Mouse (Mus musculus) testis, postnatal 10 days (tissue): ENCODE data around the gene Ankrd36.
A peak's percentile ranks its signal among the peaks of the same experiment; 100 is the strongest.
"Not testable (repeated sequence)": the region's sequence is repeated elsewhere in the genome, so short reads cannot be mapped to it uniquely, and the experiment has no call there.

ENCODE experiments used
- DNase-seq: peaks from one replicate; pipeline ENCODE4 v3.0.0; 2021; ENCODE audit warnings: low spot score

The Ankrd36 gene

DNA sequence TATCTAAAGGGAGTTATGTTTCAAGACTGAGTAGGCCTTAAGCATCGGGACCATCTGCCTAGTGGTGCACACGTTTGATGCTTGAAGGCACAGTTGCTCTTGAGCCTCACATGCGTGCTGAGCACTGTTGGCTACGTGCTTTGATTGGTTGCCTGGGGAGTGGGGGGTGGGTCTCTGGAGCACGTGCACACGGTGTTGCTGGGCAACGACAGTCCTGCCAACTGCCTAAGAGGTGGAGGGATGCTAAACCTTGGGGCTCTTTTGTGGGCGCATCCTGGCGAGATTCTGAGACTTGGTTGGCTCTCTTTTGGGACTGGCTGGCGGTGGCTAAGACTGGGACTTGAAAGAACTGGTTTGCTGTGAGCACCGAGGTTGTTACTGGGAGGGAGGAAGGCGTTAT is at the start of gene Ankrd36:
Ankrd36 (plus strand) TSS at position 211 of the 400 bp plus-strand sequence.
- no peak for DNase-seq

DNA sequence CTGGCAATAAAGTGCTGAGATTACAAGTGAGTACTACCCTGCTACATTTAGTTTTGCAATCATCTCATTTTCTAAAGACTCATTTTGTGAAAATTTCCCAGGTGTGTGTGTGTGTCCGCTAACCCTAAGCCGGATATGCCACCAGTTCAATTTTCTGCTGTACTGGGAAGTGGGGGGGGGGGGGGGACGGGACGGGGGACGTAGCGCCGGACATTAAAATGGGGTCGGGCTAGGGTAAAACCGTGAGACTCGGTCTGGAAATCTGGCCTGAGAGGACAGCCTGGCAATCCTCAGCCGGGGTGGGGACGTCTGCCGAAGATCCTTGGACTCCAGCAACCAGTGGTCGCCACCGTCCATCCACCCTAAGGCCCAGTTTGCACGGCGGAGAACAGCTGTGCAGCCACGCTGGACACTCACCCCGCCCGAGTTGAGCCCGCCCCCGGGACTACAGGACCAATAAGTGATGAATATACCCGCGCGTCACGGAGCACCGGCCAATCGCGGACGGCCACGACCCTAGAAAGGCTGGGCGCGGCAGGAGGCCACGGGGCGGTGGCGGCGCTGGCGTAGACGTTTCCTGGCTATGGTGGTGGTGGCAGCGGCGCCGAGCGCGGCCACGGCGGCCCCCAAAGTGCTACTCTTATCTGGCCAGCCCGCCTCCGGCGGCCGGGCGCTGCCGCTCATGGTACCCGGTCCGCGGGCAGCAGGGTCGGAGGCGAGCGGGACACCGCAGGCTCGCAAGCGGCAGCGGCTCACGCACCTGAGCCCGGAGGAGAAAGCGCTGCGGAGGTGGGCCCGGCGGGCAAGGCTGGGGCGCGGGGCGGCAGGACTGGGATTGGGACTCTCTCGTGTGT is 48.8 kb upstream of the Ankrd36 start, which contains the start of gene Xbp1:
Xbp1 (plus strand) TSS at position 248 of the 854 bp plus-strand sequence.
- DNase-seq, result peak; percentile 97

DNA sequence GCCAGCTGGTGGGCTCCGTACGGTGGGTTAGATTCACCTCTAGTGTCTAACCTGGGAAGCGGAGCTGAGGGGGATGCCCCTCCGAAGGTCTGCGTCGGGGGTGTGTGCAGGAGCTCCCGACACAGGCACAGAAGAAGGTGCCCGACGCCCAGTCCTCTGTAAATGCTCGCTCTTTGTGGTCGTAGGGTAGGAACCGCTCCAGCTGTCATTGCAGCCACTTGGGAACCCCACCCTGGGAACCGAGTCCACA is 48.3 kb upstream of the Ankrd36 start:
- peak; percentile 63 for DNase-seq

DNA sequence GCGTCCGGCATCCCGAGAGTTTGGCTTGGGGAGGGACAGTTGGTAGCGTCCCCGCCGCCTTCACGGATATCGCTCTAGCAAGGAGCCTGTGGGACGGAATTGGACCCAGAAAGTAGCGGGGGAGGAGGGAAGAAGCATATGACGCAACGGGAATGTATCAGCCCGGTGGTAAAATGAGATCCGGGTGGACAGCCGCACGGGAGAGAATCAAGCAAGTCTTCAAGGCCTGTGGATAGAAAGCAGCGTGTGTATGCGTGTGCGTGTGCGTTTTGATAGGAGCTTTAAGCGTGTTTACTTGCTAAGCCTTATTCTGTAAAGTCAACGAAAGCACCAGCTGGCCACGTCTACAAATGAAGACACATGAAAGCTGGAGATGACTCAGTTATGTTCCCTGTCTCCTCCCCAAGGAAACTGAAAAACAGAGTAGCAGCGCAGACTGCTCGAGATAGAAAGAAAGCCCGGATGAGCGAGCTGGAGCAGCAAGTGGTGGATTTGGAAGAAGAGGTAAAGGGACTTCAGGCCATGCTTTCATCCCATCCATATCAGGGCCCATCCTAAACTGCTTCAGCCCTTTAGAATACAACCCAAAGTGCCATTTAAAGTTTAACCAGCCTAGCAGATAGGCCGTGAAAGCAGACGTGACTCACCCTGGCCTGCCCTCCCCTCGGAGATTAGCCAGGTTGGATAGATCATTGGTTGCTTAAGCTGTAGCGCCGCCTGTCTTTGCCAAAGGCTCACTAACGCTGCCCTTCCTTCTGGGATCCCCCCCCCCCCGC is 47.8 kb upstream of the Ankrd36 start:
- peak; percentile 69 for DNase-seq

DNA sequence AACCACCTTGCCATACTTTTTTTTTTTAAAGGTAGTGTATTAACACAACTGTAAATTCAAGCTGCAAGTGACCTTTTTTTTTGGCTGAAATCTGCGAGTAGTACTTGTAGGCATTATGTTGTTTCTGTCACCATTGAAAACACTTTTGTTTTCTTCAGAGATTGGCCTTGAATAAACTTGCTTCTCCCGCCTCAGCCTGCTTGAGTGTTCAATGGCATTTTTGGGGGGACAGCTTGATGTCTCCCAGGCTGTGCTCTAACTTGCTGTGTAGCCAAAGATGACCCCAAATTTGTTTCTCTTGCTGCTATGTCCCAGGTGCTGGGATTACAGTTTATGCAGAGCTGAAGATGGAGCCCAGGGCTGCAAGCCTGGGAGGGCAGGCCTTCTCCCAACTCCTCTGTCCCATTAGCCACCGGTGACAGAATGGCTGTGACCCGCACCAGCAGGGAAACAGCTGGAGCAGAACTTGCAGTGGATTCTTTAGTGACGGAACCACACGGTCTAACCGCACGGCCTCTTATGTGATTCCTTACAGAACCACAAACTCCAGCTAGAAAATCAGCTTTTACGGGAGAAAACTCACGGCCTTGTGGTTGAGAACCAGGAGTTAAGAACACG is 46.6 kb upstream of the Ankrd36 start:
- no peak for DNase-seq

DNA sequence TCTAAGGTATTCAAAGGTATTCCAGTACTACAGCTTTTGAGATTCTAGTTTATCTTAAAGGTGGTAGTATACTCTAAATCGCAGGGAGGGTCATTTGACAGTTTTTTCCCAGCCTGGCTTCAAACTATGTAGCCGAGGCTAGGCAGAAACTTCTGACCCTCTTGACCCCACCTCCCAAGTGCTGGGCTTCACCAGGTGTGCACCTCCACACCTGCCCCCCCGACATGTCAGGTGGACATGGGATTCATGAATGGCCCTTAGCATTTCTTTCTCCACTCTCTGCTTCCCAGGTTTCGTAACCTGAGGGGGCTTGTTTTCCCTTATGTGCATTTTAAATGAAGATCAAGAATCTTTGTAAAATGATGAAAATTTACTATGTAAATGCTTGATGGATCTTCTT is 44.1 kb upstream of the Ankrd36 start:
- DNase-seq, result no peak

DNA sequence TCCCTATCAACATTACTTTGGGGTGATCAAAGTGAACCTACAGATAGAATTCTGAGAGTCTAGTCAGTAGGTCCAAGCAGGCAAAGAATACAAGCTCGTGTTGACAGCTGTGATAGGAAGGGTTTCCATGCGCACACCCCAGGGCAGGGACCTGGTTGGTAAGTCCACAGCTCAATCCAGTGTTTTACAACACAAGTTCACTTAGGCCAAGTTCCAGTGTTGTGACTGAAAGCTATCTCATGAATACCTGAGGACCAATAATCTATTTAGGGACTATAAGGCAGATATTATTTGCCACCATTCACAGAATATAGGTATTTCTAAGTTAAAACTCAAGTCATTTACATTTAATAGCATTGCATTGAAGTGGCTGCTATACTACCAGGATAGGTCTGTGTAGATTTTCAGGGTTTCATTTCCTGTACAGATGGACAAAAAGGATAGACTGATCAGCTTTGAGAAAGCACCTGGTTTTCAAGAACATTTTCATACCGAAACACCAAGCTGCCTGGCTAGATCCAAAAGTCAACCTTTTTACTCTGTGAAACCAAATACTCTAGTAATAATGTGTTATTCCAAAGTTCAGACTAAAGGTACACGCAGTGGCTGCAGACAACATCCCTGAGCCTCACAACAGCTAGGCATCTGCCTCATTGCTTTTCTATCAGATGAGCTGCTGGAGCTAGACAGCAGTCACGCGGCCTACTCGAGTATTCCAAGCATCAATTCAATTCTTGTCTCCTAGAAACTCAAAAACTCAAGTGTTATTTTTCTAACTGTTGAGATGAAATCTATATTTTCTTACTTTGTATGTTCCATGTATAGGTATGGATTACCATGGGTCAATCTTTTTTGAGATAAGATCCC is 42.7 kb upstream of the Ankrd36 start:
- DNase-seq, result no peak

DNA sequence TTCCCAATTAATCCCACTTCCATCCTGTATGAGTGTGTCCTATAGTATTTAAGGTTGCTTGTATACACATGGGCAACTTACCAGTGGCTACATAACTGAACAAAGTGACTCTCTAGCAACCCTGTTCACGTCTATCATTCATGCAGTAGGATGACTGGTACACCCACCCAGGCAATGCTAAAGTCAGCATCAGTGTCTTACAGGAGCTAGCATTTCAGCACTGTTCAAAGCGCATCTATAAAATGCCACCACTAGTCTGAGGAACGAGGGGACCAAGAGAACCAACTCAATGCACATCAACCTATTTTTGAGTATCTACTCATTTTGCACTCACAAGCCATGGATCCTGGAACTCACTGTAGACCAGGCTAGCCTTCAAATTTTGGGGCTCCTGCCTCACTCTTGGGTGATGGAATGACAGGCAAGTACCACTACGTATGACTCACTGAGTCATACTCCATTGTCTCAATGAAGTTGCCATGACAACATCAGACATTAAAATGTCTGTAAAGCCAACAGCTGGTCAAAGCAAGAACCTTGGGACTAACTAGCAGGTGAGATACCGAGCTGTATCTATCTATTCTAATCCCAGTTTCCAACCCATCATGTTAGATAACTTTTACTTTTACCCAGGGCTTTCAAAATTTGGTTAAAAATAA is 41.5 kb upstream of the Ankrd36 start:
- peak; percentile 1 for DNase-seq

DNA sequence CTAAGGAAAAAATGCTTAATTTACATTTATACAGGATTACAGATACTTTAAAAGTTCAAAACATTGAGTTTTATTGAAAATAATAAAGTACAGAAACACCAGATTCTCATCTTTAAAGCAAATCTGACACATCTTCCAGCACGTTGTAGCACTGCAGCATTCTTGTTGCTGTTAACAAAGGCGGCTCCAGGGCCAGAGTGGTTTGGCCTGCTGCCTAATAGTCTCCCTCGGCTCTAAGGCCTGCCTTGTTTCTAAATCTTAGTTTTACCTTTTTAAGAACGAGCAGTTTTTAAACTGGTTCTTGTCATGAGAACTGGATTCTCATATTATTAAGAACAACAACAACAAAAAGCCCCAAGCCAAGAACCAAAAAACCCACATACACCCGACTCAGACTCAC is 40.6 kb upstream of the Ankrd36 start:
- peak; percentile 41 for DNase-seq

DNA sequence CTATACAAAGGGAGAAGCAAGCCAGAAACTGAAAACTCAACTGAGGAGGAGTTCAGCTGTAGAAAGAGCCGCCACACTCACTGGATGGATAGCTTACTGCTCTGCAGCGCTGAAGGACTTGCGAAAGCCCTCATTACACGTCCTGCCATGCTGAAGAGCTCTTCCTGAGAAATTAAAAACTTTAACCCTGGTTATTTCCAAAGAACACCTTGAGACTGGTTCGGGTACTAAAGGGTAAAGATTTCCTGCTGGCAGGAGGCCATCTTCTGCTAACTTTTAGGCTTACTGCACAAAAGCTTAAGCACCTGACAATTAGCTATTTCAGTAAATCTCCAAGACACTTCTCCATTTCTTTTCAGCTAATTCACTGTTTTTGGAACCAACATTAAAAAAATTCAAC is 39.3 kb upstream of the Ankrd36 start:
- peak; percentile 19 for DNase-seq

DNA sequence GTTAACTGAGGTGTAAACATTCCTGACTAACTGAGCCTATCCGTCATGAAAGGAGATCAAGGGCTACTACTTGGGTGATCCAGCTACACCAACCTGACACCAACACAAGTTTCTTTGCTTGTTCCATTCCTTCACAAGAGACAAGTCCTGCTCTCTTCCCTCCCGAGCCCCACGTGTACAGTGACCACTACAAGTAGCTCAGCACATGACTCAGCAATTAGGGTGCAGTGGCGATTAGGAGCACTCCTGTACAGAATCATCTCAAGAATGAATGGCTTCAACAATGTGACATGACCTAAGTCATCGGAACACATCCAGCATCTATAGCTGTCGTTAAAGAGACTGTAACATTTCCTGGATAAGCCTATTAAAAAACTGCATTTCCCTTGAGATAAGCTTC is 38.8 kb upstream of the Ankrd36 start:
- peak; percentile 28 for DNase-seq

DNA sequence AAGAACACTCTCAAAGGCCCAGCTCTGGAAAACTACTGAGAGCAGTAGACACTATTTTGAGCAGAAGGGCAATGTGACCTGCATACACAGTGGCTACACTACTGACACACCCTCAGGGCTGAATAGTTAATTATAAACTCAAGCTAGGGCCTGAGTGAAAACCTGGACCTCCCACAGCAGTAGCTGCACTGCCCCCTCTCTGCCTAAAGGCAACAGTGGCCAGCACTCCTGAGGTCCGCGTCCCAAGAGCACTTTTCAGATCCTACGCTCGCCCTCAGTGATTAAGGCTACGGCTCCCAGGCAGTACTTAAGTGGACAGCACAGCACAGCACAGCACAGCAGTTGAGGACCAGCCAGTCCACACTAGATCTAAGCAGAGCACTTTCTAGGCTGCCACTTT is 36.4 kb upstream of the Ankrd36 start:
- no peak for DNase-seq

DNA sequence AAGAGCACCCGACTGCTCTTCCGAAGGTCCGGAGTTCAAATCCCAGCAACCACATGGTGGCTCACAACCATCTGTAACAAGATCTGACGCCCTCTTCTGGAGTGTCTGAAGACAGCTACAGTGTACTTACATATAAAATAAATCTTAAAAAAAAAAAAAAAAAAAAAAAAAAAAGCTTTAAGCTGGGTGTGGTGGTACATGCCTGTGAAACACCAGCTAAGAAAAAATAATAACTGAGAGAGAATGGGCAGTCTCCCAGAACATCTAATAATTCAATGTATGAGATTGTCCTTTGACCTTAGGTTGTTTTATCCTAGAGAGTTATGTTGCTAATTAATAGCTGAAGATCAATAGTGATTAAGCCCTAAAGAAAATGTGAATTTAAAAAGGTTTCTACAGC is 32.0 kb upstream of the Ankrd36 start:
- not testable (repeated sequence) for DNase-seq

DNA sequence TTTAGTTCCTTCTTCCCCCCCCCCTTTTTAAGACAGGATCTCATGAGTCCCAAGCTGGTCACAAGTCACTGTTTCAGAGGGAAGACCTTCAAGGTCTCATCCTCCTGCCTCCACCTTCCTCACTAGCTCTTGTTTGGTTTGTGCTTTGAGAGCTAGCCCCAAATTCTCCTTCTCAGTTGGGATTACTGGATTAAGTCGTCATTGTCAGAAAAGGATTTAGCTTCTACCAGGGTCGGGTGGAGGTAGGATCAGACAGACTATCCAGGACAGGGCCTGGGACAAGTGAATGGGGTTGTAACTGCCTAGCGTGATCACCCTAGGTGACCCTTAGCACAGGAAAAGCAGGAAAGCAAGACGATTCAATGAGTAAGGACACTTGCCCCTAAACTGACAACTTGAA is 29.2 kb upstream of the Ankrd36 start:
- no peak for DNase-seq

DNA sequence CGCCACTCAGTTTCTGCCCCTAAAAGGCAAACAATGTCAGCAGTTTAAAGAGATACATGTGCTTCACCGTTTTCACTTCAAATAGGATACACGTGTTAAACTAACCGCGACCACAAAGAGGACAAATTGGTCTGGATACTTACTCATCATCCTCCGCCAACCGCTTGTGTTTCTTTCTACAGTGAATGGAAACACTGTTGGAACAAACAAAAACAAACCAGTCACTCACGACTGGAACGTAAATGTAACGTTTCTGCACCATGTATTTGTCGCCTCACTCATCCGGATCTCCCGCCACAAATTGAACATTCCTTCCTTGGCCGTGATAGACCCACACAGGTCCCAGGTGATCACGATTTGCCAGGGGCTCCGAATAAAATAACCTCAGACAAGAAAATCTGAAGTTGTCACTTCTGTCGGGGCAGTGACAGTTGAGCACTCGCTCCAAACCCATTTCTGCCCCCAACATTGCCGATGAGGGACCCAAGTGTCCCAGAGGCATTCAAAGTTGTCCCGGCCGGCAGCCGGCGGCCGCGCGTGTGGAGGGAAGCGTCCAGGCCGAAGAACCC is 28.2 kb upstream of the Ankrd36 start:
- DNase-seq, result no peak

DNA sequence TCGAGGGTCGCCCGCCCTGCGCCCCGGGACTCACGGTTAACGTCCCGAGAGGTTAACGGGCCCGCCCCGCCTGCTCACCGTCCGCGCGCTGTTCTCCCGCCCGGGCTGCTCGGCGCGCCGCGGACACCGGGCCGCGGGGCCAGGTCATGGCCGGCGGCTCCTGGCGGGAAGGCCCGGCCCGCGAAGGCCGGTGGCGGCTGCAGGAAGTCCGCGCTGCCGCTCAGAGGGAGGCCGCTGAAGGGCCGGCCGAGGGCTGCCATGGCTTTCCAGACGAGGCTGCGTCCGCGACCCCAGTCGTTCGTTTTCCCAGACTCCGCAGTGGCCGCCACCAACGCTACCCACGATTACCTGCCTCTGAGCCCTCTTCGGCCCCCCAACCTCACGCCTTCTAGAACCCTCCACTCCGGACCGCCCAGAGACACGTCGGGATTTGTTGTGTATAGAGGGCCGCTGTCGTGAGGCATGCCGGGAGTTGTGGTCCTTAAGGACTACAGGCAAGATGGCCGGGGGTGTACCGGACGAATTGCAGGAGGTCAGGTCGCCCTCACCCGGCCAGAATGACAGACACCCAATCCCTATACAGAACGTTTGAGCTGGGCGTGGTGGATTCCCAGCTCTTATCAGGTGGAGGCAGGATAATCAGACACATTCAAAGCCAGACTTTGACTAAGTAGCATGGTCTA is 27.5 kb upstream of the Ankrd36 start, which contains the start of gene Ccdc117:
Ccdc117 (minus strand) TSS at position 389 of the 683 bp plus-strand sequence.
- peak; percentile 92 for DNase-seq

DNA sequence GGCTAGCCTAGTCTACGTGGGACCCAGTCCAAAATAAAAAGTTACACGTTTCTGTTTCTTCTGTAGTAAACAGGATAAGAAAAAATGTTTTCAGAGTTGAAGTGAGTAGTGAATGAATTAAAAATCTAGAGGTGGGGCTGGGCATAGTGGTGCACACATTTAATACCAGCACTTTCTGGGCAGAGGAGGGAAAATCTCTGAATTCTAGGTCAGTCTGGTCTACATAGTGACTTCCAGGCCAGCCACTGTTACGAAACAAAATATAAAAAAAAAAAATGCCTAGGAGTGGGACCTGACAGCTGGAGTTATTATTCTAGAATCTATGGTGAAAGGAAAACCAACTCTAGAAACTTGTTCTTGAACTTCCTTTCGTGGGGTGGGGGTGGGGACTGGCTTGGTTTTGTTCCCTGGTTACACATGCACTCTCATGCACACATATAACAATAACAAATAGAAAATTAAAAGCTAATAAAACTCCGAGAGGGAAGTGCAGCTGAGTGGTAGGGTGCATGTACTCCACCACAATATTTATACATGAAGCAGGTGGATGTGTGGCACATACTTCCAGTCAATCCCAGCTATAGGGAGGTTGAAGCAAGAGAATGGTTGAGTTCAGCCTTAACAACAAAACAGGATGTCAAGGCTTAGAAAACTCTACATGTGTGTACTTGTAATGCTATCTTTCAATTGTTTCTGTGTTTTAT is 26.9 kb upstream of the Ankrd36 start:
- DNase-seq, result no peak

DNA sequence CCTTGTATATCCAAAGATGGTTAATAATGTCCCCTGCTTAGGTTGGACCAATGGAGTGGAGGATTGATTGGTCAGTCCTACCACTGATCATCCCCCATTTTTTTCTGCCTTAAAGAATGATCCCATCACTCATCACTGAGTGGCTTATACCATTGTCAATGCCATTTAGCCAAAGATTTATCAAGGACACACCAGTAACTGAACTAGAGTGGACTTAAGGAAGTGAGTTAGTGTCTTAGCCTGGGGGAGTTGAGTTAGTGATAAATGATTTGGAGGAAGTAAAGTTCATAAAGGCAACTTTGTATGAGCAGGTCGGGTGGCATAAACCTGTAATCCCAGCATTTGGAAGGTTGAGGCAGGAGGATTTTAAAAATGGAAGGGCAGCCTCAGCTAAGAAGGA is 26.2 kb upstream of the Ankrd36 start:
- no peak for DNase-seq

DNA sequence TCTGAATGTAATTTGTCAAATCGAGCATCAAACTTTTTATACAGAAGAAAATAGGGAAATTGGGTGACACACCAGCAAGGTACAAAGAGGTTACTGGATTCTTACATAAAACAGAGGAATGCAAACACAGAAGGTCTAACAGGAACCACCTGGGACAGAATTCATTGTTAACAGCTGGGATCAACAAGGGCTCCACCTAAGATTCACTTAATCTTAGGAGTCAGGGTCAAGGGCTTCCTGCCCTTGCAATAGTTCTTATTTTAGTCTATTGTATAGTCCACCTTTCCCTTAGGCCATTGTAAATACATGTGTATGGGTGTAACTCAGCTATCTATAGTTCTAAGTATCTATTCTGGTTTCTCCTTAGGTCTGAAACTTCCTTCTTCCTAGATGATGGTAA is 24.8 kb upstream of the Ankrd36 start:
- DNase-seq, result not testable (repeated sequence)

DNA sequence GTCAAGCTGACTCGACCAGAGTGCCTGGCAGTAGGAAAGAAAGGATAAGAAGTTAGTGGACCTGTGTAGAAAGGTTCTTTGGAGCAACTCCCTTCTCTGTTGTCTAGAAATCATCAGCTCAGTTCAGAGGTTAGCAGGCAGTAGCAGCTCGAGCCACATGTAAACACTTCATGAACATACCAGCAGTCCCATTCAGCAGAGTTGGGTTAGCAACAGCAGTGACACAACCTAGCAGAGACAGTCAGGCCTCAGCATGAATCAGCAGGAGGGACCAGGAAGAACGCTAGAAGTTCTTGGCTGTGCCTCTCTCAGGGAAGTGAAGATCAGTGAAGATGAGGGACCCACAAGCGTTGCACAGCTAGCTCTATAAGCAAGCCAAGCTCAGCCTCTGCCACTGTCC is 24.0 kb upstream of the Ankrd36 start:
- no peak for DNase-seq
